Mouse (Mus musculus) lung, postnatal 14 days (tissue): Measurements from ENCODE around the gene Susd6.

ENCODE experiments used
- DNase-seq: peaks from one replicate; pipeline ENCODE4 v3.0.0; 2021

Susd6 gene

DNA sequence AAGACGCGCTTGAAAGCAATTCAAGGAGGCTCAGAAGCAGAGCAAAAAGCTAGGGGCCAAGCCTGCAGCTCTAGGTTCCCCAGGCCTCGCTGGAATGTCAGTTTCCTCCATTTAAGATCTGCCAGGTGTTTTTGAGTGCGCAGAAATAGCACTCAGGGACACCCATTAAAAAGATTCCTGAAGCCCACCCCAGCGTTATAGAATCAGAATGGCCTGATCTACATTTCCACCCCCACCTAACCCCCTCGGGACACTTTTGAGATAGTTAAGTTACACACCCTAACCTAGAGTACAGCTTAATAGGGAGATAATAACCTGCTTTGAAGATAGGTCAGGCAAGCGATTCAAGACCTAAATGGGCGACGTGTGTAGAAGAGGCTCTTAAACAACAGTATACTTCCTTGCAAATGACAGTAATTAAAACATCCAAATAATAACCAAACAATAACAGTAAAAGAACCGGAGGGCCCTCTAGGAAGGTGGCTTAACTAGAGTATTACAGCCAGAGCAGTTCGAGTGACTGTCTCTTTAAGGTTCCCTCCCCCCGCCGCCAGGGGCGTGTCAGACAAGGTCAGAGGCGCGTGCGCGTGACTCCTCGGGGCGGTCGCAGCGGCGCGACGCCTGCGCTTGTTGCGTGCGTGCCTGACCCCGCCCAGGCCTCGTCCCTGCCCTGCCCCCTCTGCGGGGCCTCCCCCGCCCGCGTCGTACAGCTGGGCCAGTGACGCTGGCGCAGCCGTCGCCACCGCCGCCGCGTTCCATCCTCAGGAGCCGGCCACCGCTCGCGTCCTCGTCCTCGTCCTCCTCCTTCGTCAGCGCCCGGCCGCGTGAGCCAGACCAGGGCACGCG, at the start of gene Susd6:
TSS of gene Susd6 (plus strand) at position 662 of the 846 bp plus-strand sequence.
- peak; percentile 99 for DNase-seq

DNA sequence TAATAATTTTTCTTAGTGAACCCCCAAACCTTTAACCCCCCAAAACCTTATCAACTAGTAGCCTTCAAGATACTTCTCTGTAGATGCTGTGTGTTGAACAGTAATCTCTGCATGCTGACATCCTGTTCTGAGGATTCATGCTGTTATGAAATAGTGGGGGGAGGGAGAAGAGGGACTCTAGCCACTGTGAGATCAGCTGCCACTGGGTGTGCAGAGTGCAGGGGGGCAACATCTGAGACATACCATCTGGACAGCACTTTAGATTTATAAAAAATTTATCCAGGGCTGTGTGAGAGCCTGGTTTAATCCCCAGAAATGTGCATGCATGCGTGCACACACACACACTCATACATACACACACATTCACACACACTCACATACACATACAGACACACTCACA, 45.7 kb upstream of the Susd6 start:
- DNase-seq, result no peak

DNA sequence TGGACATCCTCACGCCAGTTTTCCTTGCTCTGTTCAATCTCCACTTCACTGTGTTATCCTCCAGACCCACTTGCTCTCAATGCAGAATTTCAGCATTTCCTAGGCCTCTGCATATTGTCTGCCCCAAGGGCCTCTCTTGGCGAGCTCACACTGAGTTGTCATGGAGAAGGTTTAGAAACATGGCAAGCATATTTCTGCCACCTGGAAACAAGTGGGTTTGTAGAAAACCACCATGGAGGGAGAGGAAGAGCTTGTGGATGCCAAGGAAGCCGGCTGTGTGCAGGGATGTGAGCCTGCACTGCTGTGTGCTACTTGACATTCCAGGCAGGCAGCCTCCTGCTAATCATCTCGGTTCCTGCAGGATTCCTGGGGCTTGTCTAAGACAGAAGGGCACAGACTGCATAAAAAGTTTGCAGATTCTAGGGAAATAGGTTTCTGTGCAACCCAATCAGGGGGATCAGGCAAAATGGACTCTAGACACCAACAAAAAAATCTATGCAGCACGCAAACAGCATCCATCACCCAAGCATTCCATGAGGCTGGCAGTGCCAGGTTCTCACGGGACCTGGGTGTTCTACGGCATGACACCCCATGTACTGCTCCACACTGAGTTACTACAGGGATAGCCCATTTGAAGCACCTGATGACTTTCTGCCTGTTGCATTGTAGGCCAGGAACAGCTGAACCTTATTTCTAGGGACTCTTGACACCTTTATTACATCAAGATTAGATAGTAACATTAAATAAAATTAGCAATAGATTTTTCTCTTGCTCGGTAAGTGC, 44.1 kb upstream of the Susd6 start:
- no peak for DNase-seq

DNA sequence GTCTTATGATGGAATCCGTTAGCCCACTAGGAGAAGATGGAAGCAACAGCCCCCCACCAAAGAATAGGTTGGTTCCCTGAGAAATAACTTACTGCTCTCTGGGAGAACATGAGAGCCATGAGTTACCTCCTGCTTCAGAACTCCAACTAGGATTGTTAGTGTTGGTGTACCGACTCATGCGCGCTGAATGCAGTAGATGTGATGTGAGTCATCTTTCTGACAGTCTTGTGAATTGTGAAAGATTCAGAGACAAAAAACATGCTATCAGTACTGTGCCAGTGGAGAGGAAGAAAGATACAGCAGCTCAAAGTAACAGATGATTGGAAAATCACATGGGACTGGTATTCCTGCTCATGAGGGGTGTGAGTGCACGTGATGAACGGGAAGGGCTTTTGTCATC, 38.8 kb upstream of the Susd6 start:
- DNase-seq, result no peak

DNA sequence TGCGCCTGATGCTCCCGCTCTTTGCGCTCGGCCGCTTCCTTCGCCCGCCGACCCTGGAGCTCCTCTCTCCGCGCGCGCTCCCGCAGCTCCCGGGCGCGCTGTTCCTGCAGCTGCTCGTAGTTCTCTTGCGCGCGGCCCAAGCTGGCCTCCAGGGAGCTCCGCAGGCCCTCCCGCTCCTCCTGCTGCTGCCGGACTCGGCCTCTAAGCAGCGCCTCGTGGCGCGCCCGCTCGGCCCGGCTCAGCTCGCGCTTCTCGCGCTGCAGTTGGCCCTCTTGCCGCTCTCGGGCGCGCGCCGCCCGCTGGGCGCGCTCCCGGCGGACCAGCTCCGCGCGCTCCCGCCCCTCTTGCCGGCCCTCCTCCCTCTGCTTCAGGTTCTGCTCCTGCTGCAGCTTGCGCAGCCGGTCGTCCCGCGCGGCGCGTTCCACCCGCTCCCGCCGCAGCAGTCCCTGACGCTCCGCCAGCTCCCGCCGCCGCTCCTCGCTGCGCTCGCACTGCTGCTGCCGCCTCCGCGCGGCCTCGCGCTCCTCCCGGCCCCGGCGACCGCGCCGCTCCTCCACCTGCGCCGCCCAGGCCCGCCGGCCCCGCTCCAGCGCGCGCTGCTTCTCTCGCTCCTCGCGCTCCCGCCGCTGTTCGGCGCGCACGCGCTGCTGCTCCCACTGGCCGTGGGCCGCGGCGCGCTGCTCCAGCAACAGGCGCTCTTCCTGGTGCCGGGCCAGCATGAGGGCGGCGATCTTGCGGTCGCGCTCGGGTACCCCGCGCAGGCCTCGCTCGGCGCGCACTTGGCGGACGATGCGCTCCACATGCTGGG, 32.4 kb upstream of the Susd6 start:
- peak; percentile 68 for DNase-seq

DNA sequence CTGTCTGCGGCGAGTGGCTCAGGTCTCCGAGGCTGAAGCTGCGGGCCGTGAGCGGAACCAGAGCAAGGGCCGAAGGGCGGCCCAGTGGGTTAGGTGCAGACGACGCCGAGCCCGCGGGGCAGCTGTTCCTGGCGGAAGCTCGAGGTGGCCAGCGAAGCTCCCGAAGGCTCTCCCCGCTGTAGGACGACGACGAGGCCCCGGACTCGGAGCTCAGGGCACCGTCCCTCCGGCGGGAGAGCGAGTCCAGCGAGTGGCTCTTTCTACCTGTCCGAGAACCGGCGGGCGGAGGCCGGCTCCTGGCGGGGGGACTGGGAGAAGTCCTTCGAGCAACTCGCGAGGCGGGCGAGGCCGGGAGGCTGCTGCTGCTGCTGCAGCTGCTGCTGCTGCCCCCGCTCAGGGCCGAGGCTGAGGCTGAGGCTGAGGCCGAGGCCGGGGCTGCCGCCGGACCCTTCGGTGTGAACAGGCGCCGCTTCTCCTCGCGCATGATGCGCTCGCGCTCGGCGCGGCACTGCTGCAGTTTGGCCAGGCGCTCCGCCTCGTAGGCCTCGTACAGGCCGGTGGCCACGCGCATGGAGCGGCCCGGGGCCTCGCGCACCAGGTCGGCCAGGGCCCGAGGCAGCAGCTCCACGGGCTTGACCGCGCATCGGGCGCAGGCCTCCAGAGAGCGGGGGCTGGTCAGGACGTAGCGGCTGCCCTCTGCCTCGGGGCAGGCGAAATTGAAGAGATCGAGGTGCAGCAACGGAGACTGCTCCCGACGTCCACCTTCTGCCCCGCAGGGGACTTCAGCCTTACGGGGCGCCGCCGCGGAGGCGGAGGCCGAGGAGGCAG, 31.5 kb upstream of the Susd6 start:
- no peak for DNase-seq

DNA sequence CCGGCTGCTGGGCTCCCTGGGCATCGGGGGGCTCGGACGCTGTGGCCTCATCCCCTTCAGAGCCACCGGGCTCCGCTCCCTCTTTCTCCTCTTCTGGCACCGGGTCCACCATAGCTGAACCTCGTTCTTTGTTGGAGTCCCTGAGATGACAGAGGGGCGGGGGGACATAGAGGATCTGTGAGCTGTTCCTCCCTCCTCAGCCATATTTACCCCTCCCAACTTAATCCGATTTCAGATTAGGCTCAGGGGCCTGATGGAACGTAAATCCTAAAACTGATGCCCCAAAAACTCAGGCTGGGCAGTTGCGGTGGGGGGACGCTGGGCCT, 31.0 kb upstream of the Susd6 start:
- DNase-seq, result no peak

DNA sequence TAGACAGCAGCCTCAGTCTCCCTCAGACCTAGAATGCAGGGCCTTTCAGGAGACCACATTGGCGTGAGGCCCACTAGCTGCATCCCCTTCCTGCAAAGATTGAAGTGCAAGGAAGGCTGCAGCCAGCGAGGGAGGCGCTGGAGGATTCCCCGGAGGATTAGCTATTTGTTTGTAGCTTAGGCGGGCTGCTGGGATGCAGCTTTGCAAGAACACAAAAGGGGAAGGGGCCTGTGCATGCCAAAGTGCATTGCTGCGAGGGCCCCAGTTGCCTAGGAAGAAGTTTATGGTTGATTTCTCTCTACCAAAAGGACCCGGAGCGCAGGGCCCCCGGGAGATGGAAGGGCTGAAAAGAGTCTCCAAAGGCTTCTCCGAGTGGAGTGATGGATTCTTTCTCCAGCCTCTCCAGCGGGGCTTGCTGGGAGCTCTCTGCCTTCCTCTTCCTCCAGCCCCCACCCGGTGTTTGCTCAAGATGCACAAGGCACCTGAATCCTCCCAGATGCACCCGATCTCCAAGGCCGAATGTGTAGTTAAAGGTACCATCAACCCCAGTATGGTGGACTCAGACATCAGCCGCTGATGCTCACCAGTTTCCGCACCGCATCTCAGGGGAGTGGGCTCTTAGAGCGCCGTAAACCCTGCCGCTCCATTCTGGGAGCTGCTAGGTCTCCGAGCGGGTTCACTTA, 30.5 kb upstream of the Susd6 start:
- no peak for DNase-seq

DNA sequence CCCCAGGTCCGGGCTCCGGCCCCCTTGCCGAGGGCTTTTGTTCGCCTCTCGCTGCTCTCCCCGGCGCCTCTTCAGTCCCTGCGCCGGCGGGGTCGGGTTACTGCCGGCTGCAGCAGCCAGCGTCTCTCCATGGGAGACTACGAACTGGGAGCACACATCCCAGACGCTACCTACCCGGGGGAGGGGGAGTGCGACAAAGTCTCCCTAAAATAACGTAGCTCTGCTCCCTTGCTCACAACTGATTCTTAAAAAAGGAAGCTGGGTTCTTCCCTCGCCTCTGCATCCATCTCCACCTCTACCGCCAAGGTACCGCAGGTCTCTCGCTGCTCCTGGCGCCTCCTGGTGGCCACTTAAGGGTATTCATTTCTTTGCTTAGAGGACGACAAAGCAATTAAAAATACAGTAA, 29.9 kb upstream of the Susd6 start, which contains the start of gene Ccdc177:
TSS of gene Ccdc177 (minus strand) at position 292 of the 406 bp plus-strand sequence.
- DNase-seq, result peak; percentile 87

DNA sequence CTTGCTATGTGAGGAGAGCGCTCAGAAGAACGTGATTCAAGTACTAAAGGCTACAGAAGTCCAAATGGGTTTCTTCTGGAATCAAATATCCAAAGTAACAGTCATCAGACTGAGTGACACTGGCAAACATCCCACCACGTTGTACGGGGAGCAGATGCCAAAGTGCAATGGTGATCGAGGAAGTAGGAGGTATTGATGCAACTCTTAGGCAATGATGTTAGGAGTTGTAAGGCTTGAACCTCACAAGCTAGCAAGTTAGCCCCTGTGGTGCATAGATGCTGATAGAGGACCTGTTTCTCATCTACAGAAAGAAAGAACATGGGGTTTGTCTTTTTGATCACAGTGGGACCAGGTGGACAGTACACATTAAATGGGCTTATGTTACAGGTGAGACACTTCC, 27.3 kb upstream of the Susd6 start:
- DNase-seq, result no peak

DNA sequence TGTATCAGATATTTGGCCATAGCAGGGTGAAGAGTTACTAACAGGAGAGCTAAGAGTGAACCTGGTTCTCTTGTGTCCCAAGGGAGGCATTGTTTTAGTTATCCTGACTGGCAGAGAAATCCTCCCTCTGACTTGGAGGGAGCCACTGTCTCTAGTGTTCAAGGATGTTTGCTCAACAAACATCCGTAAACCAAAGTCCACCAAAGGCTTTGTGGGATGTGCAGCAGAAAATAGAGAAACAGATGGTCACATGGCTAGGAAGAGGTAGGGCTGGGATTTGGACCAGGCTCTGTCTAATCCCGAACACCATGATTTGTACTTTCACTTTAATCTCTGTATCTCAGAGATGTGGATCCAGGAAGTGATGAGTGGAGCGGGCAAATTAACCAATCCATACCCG, 26.2 kb upstream of the Susd6 start:
- DNase-seq, result no peak

DNA sequence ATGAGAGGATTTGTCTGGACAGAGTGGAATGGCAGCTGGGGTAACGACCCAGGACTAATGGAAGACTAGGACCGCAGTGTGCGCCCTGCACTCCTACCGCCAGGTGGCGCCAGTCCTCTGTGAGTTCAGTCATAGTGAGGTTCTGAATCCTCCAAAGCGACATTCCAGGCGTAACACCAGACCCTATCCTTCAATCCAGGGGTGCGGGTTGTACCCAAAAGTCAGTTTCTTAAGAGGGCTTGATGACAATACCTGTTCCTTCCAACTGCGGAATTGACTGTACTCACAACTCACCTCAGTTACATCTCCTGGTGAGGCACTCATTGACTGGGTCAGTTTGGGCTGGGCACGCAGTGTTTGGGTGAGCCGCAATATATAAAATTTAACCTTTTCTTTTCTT, 20.6 kb upstream of the Susd6 start:
- peak; percentile 83 for DNase-seq

DNA sequence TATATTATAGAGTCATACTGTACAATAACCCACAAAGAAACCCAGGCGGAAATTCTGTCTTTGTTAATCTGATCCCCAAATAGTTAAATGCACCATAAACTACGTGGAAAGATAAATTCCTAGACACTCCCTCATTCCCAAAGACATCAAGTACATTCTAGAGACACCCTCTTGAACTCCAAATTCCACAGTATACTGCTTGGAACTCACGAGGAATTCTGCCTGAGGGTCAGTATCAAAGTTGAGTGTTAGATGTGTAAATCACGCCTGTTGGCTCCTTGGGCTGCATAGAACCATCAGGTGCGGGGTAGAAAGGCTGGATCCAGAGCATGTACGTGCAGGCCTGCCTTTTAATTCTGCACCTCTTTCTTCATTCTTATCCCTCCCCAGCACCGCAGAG, 15.5 kb upstream of the Susd6 start:
- DNase-seq, result no peak

DNA sequence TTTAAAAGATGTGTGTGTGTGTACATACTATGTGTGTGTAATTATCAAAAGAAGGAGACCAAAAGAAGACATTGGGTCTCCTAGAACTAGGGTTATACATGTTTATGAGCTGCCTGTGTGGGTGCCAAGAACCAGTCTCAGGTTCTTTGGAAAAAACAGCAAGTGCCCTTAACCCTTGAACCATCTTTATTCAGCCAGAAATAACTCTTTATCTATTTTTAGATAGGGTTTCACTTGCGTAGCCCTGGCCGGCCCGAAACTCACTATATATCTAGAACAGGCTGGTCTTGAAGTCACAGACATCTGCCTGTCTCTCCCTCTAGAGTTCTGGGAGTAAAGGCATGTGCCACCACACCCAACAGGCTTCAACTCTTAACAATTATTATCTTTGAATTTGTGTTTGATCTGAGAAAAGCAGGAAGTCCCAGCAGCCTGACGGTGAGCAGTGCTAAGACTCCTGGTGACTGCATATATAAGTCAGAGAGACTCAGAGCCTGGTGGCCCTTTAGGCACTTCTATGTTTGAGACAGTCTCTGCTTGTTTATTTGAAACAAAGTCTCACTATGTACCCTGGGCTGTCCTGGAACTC, 14.2 kb upstream of the Susd6 start:
- no peak for DNase-seq

DNA sequence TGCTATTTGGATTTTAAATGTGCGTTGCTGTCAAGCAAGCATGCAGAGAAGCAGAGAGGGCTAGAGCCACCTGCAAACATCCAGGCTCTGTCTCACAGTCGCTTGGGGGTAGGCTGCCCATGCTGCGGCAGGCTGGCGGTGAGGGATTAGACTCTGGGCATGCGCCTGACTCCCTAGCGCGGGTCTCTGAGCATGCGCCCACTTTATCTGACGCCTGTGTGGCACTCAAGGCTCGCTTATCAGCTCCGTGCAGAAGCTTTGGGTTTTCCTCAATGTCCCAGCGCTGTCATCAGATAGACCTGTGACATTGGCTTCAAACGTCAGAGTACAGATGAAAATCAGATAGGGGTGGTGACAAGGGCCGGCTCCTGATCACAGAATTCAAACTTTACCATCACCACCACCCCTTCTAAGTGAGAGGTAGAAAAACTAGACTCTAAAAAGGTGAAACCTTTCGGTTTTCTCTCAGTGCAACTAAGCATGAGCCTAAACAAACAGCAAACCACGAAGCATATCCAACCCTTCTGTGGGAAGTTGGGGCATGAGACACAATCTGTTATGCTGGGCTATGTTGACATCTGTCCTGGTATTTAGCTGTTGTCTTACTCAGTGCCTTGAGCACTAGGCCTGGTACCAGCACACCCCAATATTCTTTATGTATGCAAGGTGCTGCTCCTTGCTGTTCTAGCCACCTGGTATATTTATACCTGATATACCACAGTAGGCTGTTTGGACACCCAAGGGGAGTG, 11.9 kb upstream of the Susd6 start:
- DNase-seq, result no peak

DNA sequence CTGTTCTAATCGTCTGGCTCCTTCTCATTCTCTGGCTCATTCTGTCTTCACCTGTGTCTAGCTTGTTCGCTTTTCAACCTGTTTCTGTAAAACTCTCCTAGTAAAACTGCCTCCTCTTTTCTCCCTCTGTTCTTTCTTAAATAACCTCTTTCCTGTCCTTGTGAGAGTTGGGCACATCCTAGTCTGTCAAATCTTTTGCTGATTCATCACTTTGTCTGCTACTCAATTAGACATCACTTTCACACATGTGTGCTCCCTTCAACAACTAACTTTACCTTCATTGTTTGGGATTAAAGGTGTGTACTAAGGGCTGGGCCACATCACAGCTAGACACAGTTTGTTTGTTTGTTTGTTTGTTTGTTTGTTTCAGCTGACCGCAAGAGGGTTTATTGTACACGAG, 10.6 kb upstream of the Susd6 start:
- no peak for DNase-seq

DNA sequence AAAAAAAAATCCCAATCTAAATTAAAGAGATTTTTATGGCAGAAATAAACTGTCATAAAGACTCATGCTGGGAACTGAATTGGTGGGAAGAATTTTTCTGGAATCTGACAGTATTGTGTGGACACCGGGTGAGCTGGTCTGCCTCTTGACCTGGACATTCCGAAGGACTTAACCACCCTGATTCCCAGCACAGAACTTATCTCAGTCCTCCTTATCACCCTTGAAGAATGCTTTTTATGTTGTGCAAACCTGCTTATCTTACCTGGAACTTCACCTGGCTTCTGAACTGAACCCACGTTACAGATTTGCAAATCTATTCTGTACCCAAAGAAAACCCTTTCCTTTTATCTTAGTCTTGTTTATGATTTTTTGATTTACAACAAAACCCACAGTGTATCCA, 8.1 kb upstream of the Susd6 start:
- DNase-seq, result no peak

DNA sequence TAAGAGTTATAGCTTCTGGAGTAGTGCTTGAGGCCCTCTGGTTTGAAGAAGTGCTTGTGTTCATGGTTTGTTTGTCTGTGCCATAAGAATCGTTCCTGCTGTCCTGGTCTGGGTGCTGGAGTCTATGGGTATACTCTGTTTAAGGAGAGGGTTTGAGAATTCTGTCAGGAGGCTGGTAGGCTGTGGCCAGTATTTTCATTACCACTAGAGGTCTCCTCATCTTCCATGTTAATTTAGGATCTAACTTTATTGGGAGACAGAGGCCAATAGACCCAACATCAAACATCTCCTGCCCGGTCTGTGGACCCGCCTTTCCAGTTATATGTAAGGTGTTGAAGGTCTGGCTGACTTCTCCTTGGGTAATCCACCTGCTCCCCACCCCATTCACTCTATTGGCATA, 7.4 kb upstream of the Susd6 start:
- no peak for DNase-seq

DNA sequence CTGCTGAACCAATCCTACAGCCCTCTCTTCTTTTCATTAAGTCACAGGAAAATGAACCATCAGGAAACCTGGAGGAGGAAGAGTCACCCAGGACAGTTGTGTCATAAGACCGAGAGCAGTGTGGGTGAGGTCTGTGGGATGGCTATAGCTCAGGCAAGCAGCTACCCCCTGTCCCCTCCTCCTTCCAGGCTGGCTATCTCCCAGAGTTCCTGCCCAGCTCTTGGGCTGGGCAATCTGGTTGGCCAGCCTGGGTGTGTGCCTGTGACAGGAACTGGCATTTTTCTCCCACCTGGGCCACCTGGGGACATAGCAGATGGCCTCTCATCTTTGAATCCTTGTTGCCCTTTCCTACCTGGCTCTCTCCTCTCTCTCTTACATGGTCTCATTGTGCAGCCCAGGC, 6.4 kb upstream of the Susd6 start:
- no peak for DNase-seq

DNA sequence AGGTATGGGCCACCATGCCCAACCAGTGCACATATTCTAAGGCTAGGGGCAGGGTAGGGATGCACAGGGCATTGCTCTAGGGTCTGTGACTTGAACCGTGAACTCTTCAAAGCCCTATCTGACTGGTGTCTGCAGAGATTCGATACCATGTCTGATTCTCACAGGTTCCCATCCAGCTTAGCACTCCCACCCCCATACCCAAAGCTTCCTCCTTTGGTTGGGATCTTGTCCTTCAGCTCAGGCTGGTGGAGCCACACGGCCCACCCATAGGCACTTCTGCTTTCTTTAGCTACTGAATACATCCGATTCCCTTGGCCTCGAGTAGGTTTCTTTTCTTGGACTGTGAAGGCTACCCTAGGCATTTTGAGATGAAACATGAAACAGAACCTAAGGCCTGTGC, 5.3 kb upstream of the Susd6 start:
- no peak for DNase-seq

DNA sequence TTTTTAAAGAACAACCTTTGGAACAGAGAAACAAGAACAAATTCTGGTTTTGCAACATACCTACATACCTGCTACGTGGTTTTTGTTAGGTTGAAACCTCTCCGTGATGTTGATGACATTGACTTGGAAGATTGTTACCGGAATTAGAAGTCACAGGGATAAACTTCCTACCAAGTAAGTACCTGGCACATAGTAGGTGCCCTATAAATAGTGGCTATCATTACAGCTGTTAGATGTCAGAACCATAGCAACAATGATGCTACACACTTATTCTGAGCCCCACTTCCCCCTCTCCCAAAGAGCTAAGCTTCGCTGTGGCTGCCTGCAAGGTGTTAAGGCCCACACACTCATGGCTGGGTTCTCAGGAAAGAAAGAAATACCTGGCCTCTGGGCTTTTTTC, 4.7 kb upstream of the Susd6 start:
- no peak for DNase-seq
